Mouse (Mus musculus): ENCODE measurements at regions not wholly inside any gene's neighbourhood (a gene's known extent, or its start where the extent isn't known, plus 50 kb on each side); places are given as distances from the start of the nearest gene placed in this dataset.

DNA sequence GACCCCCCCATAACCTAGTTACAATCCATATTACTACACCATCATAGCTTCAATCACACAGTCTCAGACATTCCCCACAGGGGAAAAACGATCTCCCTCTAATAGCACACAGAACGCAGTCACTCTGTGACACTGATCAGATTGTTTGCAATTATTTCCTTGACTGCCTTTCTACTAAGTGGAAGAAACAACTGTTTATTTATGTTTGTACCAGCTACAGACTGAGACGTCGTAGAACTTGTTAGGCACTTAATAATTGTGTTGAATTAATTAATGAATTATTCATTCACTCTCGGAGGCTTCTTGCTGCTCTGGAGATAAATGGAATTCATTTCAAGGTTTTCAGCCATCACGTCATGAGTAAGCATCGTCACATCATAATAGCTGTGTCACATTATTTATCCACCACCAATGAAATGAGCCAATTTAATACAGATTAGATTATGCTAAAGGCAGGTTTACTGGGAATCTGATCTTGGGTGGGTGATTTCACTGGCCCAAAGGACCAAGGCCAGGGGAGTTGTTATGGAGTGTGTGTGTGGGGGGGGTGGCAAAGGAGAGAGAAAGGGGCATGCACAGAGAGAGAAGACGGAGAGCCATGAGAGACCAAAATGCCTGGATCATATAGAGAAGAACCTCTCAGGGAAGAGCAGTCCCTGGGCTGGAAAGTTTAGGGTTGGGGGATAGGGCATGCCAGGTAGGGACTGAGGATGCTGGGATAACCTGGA lies 355.7 kb upstream of the Zwint start:
- no peak for TF ChIP-seq CTCF (IDR thresholded peaks at IDR 0.05)
- TF ChIP-seq EP300 (IDR thresholded peaks at IDR 0.05): no peak
